Mouse (Mus musculus): ENCODE measurements at regions not wholly inside any gene's neighbourhood (a gene's known extent, or its start where the extent isn't known, plus 50 kb on each side); places are given as distances from the start of the nearest gene placed in this dataset.

DNA sequence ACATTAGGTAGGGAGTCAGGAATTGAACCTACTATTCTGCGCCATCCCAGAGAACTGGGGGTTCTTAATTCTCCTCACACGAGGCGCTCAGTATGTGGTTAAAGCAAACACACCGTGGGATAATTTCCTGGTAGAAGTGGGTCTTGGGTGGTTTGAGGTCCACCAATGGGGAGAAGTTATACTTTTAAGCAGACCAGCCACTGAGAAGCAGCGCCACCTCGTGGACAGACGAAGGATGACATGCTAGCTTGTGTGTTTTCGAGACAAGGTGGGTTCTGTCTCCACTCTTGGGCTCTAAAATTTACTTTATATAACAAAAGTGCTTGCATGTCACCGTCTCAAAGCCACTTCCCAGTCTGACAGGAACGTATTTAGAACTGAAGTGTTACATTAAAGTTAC is 152.7 kb upstream of the Zfp64 start:
- Histone ChIP-seq H3K9ac (no peak overlapping the region), H3K27ac (ENCODE audit: low read depth) (no peak overlapping the region), H3K4me2 (no peak overlapping the region), H3K4me3 (ENCODE audit: low read depth, low read length) (no peak overlapping the region), H3K36me3 (ENCODE audit: insufficient read depth) (no peaks in the 10 kb centered on the region), H3K27me3 (ENCODE audit: insufficient read depth, low read length) (no peaks in the 10 kb centered on the region), H3K9me3 (ENCODE audit: low read depth, low read length) (no peaks in the 10 kb centered on the region), H3K4me1 (ENCODE audit: insufficient read depth) (no peaks in the 10 kb centered on the region)
- peak; percentile 86 for TF ChIP-seq CTCF (IDR thresholded peaks at IDR 0.05; ENCODE audit: low read depth)
- 29% methylated on average over 10 of the region's 10 CpGs for WGBS
- DNase-seq (peak; percentile 80), ATAC-seq (ENCODE audit: insufficient read depth) (0 out of 2 replicates have a peak, but pooled peaks have one; percentile 8)

- Histone ChIP-seq H3K9me3 (ENCODE audit: low read depth, low read length) (no peaks in the 10 kb centered on the region), H3K9ac (no peak overlapping the region), H3K36me3 (ENCODE audit: insufficient read depth) (no peaks in the 10 kb centered on the region), H3K4me1 (ENCODE audit: insufficient read depth) (no peaks in the 10 kb centered on the region), H3K27ac (ENCODE audit: low read depth) (no peak overlapping the region), H3K27me3 (ENCODE audit: insufficient read depth, low read length) (no peaks in the 10 kb centered on the region), H3K4me3 (ENCODE audit: low read depth, low read length) (no peak overlapping the region), H3K4me2 (no peak overlapping the region)
- no peak for TF ChIP-seq CTCF (IDR thresholded peaks at IDR 0.05; ENCODE audit: low read depth)
- WGBS, result 79% methylated on average over 13 of the region's 13 CpGs
- ATAC-seq (ENCODE audit: insufficient read depth) (no peak), DNase-seq (no peak)
Observed at GRCm38 (mm10) chr2:169101506-169102261, 146.3 kb upstream of the Zfp64 start.

DNA sequence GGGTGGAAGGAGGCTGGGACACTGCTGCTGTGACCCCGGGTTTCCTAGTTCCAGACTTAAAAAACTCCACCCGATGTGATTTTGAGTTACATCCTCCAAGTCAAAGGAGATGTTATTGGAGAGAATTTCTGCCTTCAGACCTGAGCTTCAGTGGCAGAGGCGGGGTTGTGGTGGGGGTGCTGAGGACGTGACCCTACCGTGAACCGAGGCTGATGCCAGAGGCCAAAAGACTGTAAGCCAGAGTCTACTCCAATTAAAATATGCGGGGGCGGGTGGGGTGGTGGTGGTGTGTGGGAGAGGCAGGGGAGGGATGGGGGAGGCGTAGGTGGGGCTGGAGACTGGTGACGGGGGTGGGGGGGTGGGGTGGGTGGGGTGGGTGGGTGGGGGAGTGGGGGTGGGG is 145.1 kb upstream of the Zfp64 start:
- Histone ChIP-seq H3K4me1 (ENCODE audit: insufficient read depth) (no peaks in the 10 kb centered on the region), H3K9ac (no peak overlapping the region), H3K27me3 (ENCODE audit: insufficient read depth, low read length) (no peaks in the 10 kb centered on the region), H3K4me2 (no peak overlapping the region), H3K27ac (ENCODE audit: low read depth) (no peak overlapping the region), H3K36me3 (ENCODE audit: insufficient read depth) (no peaks in the 10 kb centered on the region), H3K4me3 (ENCODE audit: low read depth, low read length) (no peak overlapping the region), H3K9me3 (ENCODE audit: low read depth, low read length) (no peaks in the 10 kb centered on the region)
- no peak for TF ChIP-seq CTCF (IDR thresholded peaks at IDR 0.05; ENCODE audit: low read depth)
- WGBS, result 88% methylated on average over 8 of the region's 10 CpGs
- ATAC-seq (ENCODE audit: insufficient read depth), result no peak
- DNase-seq, result no peak

- ATAC-seq (ENCODE audit: insufficient read depth), result no peak
- no peak for TF ChIP-seq CTCF (IDR thresholded peaks at IDR 0.05; ENCODE audit: low read depth)
Observed at GRCm38 (mm10) chr2:169099678-169100077, 144.3 kb upstream of the Zfp64 start.

GRCm38 (mm10) chr2:169098591-169098990 is 143.2 kb upstream of the Zfp64 start:
- no peak overlapping the region for H3K4me2 ChIP-seq

More at GRCm38 (mm10) chr2:169099678-169100077, 144.3 kb upstream of the Zfp64 start:
- H3K9me3 ChIP-seq (ENCODE audit: low read depth, low read length), result no peaks in the 10 kb centered on the region
- H3K9ac ChIP-seq, result no peak overlapping the region
- H3K27me3 ChIP-seq (ENCODE audit: insufficient read depth, low read length), result no peaks in the 10 kb centered on the region
- WGBS, result 86% methylated on average over 12 of the region's 12 CpGs
- no peaks in the 10 kb centered on the region for H3K36me3 ChIP-seq (ENCODE audit: insufficient read depth)
- H3K4me3 ChIP-seq (ENCODE audit: low read depth, low read length), result no peak overlapping the region
- no peak overlapping the region for H3K27ac ChIP-seq (ENCODE audit: low read depth)
- no peak overlapping the region for H3K4me2 ChIP-seq
- H3K4me1 ChIP-seq (ENCODE audit: insufficient read depth), result no peaks in the 10 kb centered on the region
- no peak for DNase-seq

DNA sequence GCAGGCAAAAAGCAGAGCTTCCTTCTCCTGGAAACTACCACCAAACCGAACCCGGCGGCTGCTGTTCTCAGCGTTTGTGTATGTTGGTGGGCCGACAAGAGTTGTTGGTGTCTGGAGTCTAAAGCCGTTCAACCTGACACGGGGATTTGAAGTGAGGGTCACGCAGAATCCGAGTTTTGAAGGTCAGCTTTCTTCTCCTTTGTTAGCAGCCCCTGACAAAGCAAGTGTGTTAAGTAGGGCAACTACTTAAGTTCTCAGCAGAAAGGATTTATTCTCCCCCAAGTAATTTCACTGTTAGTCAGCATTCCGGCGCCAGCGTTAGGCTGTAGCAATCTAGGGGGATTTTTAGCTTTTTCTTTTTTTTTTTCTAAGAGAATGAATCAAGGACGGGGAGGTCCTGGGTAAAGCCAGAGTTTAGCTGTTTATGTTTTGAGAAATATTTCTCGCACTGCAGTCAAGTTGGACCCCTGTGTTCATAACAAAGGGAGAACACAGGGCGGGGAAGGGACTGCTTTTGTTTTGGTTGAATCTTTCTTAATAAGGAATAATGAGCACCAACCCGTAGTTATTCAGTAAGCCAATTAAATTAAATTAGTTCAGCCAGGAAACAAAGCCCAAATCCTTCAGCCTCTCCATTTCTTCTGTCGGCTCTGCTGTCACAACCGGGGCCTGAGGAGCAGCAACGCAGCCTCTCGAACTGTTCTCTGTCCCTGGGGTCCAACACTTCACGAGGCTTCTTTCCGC is 138.8 kb upstream of the Zfp64 start:
- no peaks in the 10 kb centered on the region for H3K36me3 ChIP-seq (ENCODE audit: insufficient read depth)
- no peak overlapping the region for H3K4me3 ChIP-seq (ENCODE audit: low read depth, low read length)
- WGBS, result 76% methylated on average over 22 of the region's 22 CpGs
- no peak for TF ChIP-seq CTCF (IDR thresholded peaks at IDR 0.05; ENCODE audit: low read depth)
- H3K27ac ChIP-seq (ENCODE audit: low read depth), result no peak overlapping the region
- H3K9ac ChIP-seq, result no peak overlapping the region
- H3K9me3 ChIP-seq (ENCODE audit: low read depth, low read length), result no peaks in the 10 kb centered on the region
- H3K27me3 ChIP-seq (ENCODE audit: insufficient read depth, low read length), result no peaks in the 10 kb centered on the region
- no peak overlapping the region for H3K4me2 ChIP-seq
- no peaks in the 10 kb centered on the region for H3K4me1 ChIP-seq (ENCODE audit: insufficient read depth)
- no peak for DNase-seq
- no peak for ATAC-seq (ENCODE audit: insufficient read depth)

More at GRCm38 (mm10) chr2:169098591-169098990, 143.2 kb upstream of the Zfp64 start:
- Histone ChIP-seq H3K27ac (ENCODE audit: low read depth) (no peak overlapping the region), H3K27me3 (ENCODE audit: insufficient read depth, low read length) (no peaks in the 10 kb centered on the region), H3K4me3 (ENCODE audit: low read depth, low read length) (no peak overlapping the region), H3K9ac (no peak overlapping the region), H3K9me3 (ENCODE audit: low read depth, low read length) (no peaks in the 10 kb centered on the region), H3K36me3 (ENCODE audit: insufficient read depth) (no peaks in the 10 kb centered on the region), H3K4me1 (ENCODE audit: insufficient read depth) (no peaks in the 10 kb centered on the region)
- DNase-seq (no peak), ATAC-seq (ENCODE audit: insufficient read depth) (no peak)
- 77% methylated on average over 6 of the region's 6 CpGs for WGBS
- TF ChIP-seq CTCF (IDR thresholded peaks at IDR 0.05; ENCODE audit: low read depth), result no peak

DNA sequence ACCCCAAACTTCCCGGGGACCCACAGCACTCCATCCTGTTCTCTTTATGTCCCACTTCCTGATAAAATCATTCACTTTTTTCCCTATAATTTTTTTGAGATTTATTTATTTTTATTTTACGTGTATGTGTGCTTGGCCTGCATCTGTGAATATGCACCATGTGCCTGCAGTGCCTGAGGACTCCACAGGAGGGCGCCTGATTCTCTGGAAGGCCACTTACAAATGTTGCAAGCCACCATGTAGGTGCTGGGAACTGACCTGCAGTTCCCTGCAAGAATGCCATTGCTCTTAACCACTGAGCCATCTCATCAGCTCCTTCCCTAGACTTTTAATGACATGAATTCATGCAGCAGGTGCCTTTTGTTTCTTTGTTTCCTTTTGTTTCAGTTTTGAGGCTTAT is 134.9 kb upstream of the Zfp64 start:
- no peaks in the 10 kb centered on the region for H3K4me1 ChIP-seq (ENCODE audit: insufficient read depth)
- no peaks in the 10 kb centered on the region for H3K36me3 ChIP-seq (ENCODE audit: insufficient read depth)
- no peak overlapping the region for H3K27ac ChIP-seq (ENCODE audit: low read depth)
- H3K9ac ChIP-seq, result no peak overlapping the region
- H3K4me3 ChIP-seq (ENCODE audit: low read depth, low read length), result no peak overlapping the region
- ATAC-seq (ENCODE audit: insufficient read depth) (no peak), DNase-seq (no peak)
- no peaks in the 10 kb centered on the region for H3K27me3 ChIP-seq (ENCODE audit: insufficient read depth, low read length)
- 82% methylated on average over 3 of the region's 3 CpGs for WGBS
- no peak overlapping the region for H3K4me2 ChIP-seq
- no peaks in the 10 kb centered on the region for H3K9me3 ChIP-seq (ENCODE audit: low read depth, low read length)
- peak; percentile 33; the same call in 1 of the 2 replicates for TF ChIP-seq CTCF (IDR thresholded peaks at IDR 0.05; ENCODE audit: low read depth)

Data from lung, embryonic 14.5 days (tissue).